Mouse (Mus musculus): ENCODE measurements around the gene Jam2.

The Jam2 gene

GRCm38 (mm10) chr16:84779718-84780117, 5.8 kb downstream of the Jam2 start:
- no peak for DNase-seq (ENCODE audit: low read depth, low spot score)

- DNase-seq (ENCODE audit: low read depth, low spot score) = no peak
Observed at GRCm38 (mm10) chr16:84783279-84783678, 9.4 kb downstream of the Jam2 start.

DNA sequence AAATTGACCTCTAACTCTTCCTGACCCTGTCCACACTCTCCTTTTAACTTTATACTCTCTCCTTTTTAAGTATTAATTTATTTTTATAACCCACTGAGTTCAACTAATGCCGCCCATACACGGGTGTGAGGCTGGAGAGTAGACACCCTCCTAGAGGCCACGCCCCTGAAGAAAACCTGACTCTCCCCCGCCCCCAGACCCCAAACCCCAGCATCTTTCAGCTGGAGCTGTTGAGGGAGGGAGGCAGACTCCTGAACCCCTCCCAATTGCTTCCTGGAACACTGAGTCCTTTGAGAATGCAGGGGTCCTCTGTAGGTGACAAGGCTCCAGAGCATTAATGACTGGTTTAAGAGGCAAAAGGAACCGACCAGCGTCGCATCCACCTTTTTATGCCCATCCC, 11.0 kb downstream of the Jam2 start:
- no peak for DNase-seq (ENCODE audit: low read depth, low spot score)

DNA sequence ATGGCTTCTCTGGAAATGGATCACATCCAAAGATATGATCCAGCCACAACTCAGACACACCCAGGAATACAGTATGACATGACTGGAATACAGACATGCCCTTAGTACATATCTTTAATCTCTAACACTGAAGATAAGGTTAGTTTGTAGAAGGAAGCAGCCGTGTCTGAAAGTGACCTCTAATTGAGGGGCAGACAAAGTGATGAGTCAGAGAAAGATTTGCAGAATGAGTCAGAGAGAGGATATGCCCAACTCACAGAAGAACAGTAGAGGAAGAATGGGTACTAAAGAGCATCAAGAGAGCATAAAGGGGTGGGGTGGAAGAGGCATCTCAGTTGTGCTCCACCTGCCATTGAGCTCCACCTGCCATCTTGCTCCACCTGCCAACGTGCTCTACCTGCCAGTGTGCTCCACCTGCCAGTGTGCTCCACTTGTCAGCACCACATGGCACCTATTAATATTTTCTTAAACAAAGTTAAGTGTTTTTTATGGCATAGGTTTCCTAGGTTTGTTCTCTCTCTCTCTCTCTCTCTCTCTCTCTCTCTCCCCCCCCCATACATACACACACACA, 16.8 kb downstream of the Jam2 start:
- DNase-seq (ENCODE audit: low read depth, low spot score) = no peak

DNA sequence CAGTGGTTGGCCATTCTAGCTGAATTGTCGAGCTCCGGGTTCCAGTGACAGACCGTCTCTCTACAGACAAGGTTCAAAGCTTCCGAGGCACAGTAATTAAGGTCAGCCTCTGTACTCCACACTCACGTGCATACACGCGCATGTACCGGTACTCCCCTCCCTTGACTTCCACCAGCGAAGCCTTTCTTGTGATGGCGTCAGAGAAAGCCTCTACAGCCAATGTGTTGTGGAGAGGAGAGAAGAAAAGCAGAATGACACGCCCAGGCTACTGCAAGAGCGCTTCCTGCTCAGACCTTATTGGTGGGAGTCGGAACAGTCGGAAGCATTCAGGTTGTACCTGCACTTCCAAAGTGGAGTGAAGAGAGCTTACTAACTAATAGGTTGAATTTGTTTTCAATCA, 19.5 kb downstream of the Jam2 start:
- no peak for DNase-seq (ENCODE audit: low read depth, low spot score)

DNA sequence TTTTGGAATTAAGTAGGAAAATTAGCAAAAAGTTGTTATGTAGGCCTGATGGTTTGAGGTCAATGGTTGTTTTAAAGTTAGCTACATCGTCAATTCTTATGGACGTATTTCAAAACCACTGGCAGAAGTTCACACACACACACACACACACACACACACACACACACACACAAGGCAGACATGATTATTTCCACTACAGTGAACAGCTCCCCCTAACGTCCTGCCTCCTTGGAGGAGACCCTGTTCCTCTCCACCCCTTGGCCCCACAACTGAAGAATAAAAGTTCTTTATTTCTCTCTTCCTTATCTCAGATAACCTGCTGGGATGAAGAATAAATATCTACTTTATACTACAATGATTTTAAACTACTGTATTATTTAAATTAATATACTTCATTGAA, 21.4 kb downstream of the Jam2 start:
- no peak for DNase-seq (ENCODE audit: low read depth, low spot score)

DNA sequence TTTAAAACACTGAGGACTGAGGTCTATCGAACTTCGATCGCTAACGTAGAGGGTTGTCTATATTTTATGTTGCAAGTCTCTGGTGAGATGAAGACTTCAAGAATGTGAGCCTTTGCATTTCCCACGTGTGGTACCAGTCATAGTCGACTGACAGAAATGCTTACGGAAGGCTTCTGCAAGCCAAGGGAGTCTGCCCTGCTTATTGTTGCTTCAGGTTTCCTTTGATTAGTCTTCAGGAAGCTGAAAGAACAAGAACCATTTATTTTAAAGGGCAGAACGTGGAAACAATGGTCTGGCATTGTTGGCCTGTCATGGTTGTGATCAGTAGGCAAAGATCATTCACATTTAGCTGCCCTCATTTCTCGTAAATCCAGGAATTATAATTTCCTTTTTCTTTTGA, 22.8 kb downstream of the Jam2 start:
- DNase-seq (ENCODE audit: low read depth, low spot score) = no peak

DNA sequence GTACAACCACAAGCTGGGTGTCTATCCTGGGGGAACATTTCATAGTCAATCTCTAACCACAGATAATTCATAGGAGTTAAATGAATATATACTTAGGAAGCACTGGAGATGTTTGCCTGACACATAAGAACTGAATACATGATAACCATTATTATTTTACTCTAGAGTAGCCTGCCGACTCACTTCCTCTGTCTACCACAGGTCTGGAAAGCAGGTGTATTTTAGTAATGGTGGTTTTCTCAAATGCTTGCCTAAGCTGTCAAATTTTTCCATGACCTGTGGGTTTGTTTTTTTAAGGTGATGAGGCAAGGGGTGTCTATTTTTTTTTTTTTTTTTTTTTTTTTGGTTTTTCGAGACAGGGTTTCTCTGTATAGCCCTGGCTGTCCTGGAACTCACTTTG, 26.1 kb downstream of the Jam2 start:
- DNase-seq (ENCODE audit: low read depth, low spot score) = no peak

DNA sequence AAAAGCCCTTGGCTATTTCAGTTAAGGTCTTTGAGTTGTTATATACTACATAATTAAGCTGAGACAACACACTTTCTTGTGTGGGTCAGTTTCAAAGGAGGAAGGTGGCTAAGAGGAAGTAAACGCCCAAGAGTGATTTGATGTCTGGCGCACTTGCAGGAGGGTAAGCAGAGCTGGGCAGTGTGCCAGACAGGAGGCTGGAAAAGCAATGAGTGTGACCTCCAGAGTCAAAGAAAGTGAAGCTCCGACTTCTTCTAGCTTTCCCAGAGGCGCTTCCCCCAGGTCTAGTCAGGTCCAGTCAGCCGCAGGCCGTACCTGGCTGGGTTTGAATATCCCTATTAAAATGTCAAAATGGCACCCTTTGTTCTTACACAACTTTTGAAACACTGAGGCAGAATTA, 28.3 kb downstream of the Jam2 start:
- no peak for DNase-seq (ENCODE audit: low read depth, low spot score)

DNA sequence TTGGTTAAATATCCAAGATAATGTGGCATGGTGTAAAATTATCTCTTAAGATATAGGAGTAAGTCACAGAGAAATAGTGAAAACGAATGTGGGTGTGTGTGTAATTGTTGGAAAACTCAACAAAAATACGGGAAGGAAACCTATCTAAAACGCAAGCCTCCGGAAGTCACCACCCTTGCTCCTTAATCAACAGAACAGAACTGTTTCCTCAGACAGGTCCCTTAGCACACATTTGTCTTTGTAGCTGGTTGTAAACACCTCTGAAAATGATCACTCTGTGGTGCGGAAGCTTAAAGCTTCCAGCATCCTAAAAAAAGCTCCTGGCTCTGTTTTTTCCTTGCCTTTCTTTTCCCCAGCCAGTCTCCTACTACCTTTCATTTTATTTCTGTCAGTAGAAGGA, 30.9 kb downstream of the Jam2 start:
- DNase-seq (ENCODE audit: low read depth, low spot score) = no peak

- no peak for DNase-seq (ENCODE audit: low read depth, low spot score)
Observed at GRCm38 (mm10) chr16:84806175-84806574, 32.3 kb downstream of the Jam2 start.

- no peak for DNase-seq (ENCODE audit: low read depth, low spot score)
Observed at GRCm38 (mm10) chr16:84807874-84808273, 34.0 kb downstream of the Jam2 start.

DNA sequence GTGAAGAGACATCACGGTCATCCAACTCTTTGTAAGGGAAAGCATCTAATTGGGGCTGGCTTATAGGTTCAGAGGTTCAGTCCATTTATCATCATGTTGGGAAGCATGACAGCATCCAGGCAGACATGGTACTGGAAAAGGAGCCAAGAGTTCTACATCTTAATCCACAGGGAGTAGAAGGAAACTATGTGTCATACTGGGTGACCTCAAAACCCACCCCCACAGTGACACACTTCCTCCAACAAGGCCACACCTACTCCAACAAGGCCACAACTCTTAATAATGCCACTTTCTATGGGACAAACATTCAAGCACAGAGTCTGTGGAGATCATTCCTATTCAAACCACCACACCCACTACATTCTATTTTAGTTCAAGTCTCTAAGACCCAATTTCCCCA, 36.3 kb downstream of the Jam2 start:
- no peak for DNase-seq (ENCODE audit: low read depth, low spot score)

- DNase-seq (ENCODE audit: low read depth, low spot score) = no peak
Observed at GRCm38 (mm10) chr16:84813852-84814251, 39.9 kb downstream of the Jam2 start.

DNA sequence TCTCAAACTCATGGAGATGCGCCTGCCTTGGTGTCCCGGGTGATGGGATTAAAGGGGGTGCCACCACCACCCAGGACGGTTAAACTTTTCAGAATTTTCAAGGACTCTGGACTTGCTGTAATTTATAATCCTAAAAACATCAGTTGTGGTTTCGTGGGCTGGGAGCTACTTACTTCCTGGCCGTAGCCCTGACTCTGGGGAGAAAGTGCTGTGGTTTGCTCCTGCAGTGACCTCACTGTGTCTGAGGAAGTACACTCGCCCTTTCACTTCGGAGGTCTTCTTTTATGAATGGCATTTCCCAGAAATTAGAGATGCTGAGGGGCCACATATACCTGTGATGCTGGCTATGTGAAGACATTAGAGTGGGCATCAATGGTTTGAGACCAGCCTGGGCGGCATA, 40.6 kb downstream of the Jam2 start:
- DNase-seq (ENCODE audit: low read depth, low spot score) = no peak

DNA sequence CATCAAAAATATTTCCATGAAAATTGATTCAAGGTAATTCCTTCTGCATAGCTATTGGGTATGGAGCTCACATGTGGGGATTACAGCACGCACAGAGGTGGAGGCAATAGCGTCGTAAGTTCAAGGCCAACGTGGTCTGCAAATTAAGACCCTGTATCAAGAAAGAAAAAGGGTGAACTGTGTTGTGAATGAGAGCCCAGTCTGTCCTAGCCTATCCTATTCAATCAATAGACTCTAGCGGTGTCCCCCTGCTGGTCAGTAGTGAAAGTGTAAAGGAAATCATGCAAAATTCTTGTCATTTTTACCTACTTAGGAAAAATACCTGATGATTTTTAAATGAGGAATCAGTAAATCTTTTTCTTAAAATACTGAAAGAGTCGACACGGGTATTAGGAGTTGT, 43.5 kb downstream of the Jam2 start:
- DNase-seq (ENCODE audit: low read depth, low spot score) = no peak

GRCm38 (mm10) chr16:84825009-84825408, 51.1 kb downstream of the Jam2 start:
- DNase-seq (ENCODE audit: low read depth, low spot score) = no peak

- no peak for DNase-seq (ENCODE audit: low read depth, low spot score)
Observed at GRCm38 (mm10) chr16:84831696-84832095, 57.8 kb downstream of the Jam2 start.

- no peak for DNase-seq (ENCODE audit: low read depth, low spot score)
Observed at GRCm38 (mm10) chr16:84832736-84833135, 58.8 kb downstream of the Jam2 start.

DNA sequence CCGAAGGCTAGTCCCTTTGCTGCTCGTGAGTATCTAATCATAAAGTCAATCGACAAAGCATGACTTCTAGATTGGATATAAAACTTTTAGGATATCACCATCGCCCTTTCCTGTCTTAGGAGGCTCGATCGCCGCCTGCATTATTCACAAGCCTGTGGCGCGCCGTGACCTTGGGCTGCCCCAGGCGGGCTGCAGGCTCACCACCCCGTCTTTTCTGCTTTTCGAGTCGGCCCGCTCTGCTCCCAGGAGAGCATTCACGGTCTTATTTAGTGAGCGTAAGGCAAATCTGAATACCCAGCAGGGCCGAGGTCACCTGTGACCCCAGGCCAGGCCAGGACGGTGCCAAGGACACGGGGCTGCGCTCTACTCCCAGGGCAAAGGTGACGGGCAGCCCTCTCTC, 60.4 kb downstream of the Jam2 start:
- no peak for DNase-seq (ENCODE audit: low read depth, low spot score)

GRCm38 (mm10) chr16:84834745-84835440, 61.0 kb downstream of the Jam2 start, which contains the start of gene Gabpa:
TSS of gene Gabpa (plus strand) at chr16:84834925.
- peak; percentile 91 for DNase-seq (ENCODE audit: low read depth, low spot score)

DNA sequence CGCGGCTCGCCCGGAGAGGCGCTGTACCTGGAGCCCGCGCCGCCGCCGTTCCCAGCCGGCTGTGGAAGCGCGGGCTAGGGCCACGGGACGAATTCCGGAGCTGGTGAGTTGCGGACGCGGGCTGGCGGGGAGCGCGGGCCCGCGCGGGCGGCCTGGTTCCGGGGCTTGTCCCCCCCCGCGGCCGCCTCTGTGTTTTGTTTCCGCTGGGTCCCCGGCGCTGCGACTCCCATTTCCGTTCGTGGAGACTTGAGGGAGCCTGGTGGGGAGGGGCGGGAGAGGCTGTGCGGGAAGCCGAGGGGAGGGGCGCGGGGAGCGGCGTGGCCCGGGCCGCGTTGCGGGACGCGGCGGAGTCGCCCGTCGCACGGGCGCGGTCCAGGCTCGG, 61.5 kb downstream of the Jam2 start, which contains the start of gene Atp5j:
Gene Atp5j (minus strand): TSS at position 185 of the 382 bp plus-strand sequence.
- DNase-seq (ENCODE audit: low read depth, low spot score) = no peak
